Mouse (Mus musculus): ENCODE measurements at regions not wholly inside any gene's neighbourhood (a gene's known extent, or its start where the extent isn't known, plus 50 kb on each side); places are given as distances from the start of the nearest gene placed in this dataset.

DNA sequence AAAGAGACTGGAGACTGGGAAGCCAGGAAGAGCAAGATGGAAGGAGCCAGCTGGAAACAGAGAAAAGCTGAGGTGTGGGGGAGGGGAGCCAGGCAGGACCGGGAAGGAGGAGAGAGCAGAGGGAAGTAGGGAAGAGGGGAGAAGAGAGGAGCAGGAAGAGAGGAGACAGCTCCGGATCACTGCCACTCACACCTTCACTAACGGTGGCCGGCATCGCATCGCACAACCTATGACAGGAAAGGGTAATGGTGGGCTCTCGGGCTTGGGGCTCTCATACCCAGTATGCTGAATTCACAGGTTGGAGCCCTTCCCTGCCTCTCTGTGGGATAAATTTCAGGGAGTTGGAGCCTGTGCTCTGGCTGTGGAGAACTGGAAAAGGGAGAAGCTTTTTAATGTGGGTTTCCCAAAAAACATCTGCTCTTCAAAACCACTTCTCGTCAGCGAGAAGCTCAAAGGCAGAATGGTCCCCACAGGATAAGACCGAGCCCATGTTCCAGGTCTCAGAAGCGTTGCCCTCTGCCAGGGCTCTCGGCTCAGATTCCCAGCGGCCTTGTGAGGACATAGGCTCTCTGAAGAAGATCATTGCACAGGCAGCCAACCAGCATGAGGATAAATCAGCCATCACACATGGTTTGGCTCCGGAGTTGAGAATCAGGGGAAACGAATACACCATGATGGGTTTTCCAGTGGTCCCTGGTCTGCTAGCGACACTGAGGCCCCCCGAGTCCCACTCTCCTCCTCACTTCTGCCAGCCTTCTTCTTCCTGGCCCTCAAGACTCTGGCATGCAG, 53.8 kb upstream of the Coro2b start:
- no peak for DNase-seq (ENCODE audit: low spot score)

DNA sequence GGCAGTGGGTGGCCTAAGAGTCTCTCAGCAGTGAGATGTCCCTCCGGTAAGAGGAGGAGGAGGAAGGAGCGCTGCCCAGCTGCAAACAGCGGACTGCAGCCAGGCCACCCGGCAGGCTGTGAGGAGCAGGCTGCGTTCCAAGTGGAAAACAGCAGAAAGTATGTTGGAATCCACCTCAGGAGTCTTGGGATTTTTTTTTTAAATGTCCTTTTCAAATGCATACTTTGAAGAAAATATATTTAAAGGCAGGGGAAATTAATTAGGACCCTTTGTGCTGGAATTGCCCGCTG, 54.3 kb upstream of the Coro2b start:
- DNase-seq (ENCODE audit: low spot score) = no peak

DNA sequence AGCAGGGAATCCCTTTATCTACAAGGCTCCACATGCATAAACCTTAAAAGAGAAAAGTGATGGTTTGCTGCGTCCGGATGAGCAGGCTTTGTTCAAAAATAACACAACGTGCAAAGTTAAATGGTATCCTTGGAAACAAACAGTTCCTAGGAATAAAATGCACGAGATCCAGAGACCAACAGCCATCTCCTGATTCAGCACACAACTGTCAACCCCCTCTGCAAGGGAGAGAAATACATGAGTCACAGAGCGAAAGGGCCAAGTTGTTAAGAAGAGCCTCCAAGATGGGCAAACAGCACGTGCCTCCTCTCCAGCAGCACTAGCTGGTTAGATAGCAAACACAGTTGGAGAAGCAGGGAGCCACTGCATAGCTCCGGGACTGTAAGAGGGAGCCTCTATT, 61.2 kb upstream of the Coro2b start:
- DNase-seq (ENCODE audit: low spot score) = no peak

DNA sequence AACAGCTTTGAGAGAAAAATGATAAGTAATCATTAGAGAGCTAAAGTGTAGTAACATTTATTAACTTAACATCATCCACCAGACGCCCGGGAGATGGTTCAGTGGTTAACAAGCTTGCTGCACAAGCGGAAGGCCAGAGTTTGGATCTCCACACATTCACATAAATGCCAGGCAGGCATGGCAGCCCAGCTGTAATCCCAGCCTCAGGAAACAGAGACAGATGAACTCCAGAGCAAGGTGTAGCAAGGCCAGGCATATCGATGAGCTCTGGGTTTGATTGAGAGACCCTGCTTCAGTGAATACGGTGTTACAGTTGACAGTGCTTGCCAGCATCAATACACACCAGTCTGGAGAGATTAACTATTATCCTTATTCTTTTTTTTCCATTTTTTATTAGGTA, 62.1 kb upstream of the Coro2b start:
- no peak for DNase-seq (ENCODE audit: low spot score)

DNA sequence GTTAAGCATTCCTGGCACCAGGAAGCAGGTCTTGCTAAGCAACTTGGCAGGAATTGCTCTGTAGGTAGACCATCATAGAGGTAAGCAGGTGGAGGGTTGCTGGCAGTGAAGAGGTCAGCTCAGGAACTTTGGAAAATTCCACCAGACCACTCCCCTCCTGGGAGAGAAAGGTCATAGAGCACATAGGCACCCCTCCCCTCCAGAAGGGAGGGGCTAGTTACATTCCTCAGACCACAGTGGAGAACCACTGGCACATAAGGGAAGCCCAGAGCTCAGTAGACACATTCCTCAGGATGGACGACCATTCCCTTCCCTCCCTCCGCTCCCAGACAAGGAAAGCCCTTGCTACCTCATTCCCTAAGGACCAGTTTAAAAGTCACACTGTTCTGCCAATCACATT, 67.1 kb upstream of the Itga11 start:
- DNase-seq (ENCODE audit: low spot score) = no peak

DNA sequence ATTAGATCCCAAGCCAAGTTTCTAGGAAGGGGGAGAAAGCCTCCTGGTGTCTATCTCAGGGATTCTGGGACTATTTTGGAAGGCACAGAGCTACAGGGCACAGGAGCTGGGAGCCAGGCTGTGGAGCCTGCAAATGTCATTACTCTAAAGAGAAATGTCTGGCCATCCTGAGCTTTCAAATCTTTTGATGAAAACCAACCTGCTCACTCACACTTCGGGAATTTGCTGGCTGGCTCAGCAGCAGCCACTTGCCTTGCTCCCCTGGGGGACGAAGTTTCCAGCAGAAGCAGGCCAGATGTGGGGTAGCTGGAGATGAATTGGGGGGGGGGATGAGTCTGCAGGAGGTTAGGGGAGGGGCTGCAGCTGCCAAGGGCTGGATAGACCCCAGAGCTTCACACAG, 66.2 kb upstream of the Itga11 start:
- DNase-seq (ENCODE audit: low spot score) = peak; percentile 12

DNA sequence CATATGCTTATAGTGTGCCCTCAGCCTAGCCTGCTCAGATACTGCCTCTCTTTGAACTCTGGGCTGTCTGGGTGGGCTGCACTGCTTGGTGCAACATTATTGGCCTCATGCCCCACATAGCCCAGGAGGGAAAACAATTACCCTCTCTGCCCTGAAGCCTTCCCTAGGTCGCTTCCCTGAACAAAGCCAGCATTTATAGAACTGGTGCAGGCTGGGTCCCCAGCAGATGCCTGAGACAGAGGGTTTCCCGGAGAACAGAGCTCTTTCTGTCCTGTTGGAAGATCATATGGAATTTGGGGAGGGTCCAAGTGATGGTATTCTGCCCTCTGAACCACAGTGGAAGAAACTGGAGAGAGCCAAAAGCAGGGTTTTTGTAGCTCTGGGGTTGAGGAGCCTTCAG, 64.6 kb upstream of the Itga11 start:
- no peak for DNase-seq (ENCODE audit: low spot score)

DNA sequence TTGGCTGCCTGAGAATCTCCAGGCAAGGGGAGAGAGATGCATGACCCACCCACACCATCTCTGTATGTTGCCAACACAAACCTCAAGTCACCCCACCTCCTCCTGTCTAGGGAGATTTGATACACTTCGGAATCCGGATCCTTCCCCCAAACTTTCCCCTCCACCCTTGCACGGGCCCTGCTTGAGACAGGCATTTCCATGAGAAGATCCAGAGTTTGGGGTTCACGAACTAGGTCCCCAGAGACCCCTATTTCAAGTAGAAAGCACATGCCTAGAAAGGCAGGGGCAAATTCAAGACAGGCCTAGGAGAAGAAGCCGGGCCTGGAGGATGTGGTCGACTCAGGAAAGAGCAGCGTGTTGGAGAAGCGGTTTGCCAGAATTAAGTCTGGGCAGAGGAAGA, 63.8 kb upstream of the Itga11 start:
- no peak for DNase-seq (ENCODE audit: low spot score)

DNA sequence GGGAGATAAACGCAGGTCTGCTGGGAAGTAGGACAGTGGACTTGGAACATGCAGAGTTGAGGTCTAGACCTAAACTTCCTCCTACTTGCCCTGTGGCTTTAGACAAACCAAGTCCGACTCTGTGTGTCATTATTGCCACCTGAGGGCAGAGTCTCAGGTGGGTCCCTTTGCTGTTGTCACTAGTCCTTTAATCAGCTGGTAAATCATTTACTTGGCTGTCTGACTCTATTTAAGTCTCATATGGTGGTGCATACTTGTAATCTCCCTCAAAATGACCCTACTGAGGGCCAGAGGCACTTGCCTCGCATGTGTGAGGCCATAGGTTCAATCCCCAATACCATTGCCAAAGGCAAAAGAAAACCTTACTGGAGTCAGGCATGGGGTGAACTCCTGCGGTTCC, 62.7 kb upstream of the Itga11 start:
- no peak for DNase-seq (ENCODE audit: low spot score)

DNA sequence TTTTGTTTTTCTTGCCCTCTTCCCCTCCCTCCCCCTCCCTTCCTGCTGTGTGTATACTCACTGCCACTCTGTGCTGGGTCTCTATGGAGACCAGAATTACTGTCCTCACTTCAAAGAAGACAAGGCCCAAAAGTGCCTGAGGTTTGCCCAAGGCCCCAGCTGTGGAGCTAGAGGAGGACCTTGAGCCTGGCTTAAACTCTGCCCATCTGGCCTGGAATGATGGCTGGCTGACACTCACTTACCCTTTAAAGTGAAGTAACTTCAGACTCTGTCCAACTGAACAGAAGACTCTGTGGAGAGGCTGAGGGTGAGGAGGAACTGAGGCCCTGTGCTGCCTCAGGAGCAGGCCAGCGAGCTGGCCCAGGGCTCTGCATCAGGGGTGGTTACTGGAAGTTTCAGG, 61.8 kb upstream of the Itga11 start:
- DNase-seq (ENCODE audit: low spot score) = peak; percentile 37

DNA sequence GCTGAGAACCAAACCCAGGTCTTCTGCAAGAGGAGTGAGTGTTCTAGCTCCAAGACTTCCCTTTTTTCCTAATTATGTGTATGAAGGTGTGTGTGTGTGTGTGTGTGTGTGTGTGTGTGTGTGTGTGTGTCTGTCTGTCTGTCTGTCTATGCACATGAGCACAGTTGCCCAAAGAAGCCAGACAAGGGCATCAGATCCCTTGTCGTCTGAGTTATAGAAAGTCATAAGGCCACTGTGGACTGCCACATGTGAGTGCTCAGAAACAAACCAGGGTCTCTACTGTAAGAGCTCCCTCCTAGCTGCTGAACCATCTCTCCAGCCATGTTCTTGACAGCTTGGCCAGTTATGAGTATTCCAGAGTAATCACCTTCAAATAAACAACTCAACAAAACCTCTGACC, 58.6 kb upstream of the Itga11 start:
- no peak for DNase-seq (ENCODE audit: low spot score)

DNA sequence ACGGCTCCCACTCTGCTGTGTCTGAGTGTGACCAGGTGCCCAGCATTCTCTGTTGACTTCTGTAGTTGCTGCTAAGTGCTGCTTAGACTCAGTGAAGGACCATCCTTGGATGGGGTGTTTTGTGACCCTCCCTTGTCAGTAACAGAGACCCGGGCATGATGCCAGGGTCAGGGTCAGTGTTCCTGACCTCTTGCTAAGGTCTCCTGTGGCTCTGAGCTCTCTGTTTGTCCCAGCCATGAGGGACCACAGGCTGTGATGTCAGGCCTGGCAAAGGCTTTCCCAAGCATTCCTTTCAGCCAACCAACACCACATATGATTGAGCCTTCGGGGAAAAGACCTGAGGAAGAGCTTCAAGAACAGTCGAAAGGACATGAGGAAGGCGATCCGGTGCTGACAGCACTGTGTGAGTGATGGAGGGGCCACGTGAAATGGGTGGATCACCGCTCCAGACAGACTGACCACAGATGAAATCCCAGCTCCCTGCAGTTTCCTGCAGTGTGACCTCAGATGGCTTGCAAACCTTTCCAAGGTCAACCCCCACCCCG, 56.7 kb upstream of the Itga11 start:
- no peak for DNase-seq (ENCODE audit: low spot score)

DNA sequence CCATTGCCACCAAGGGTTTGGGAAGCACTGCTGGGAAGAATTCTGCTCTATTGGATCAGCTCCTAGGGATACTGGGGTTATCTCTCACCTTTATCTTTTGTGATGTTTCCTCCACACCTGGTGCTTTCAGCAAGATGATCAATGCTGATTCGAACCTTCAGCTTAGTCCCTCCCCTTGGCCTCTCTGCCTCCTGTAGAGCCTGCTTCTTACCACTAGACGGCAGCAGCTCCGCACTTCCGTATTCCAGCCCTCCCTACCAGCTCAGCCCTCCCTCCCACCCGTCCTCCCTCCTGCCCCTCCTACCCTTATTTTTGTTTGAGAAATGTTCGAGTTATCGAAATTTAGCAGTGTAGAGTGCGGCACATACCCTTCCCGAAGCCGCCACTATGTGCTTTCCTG, 55.5 kb upstream of the Itga11 start:
- peak; percentile 52 for DNase-seq (ENCODE audit: low spot score)

DNA sequence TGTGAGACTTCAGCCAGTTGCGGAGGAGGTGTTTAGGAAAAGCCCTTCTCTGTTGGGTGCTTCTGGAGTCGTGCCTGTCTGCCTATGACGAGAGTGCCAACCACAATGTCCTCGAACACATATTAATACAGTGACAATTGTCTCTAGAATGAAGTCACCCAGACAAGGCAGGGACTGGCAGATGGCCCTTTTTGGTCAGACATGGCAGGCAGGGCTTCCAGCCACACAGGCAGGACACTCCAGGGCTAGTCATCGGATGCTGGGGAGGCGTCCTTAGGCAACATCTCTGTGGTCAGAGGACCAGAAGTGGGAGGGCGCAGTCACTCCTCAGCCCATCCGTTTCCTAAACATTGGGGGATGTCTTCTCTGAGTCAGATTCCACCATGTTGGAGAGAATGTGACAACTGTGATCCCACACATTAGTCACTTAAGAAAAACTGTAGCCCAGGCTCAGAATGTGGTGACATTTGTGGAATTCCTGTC, 53.0 kb upstream of the Itga11 start:
- DNase-seq (ENCODE audit: low spot score) = no peak

DNA sequence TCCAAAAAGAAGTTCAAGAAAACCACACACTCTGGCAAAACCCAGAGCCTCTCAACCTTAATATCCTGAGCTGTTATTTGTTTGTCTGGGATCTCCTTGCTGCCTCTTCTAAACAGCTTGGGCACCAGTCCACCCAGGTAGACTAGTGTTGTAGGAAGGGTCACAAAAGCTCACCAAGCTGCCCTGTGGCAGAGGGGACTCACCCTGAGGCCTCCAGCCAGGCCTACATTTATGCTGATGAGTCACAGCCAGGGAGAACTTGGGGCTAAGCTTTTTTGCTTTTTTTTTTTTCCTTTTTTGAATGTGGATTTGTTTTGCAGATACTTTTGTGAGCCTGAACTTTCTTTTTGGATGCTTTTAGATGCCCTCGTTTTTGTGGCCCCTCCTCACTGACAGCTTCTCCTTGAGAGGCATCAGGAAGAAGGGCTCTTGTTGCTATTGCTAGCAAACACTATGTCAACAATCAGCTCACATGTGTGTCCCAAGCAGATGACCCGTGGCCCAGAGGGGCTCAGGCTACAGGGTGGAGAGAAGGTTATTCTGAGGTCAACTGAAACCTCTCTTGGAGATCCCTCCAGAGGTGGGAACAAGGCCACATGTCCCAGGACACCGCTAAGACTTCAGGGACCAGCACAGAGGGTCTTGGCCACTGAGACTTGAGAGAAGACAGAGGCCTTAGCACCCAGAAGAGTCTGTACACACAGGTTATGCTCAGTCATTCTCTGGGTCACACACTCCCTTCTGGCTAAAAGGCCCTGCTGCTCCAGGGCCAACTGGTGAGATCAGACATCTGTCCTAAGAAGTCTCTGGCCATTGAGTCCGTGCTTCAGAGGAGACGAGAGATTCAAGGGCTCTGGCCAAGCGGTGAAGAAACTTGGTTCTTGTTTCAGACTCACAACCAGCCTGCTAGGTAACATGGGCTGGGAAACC, 50.3 kb upstream of the Itga11 start:
- DNase-seq (ENCODE audit: low spot score) = peak; percentile 65

Measured in adipocyte (in vitro differentiated cells).